Mouse (Mus musculus) liver, postnatal 0 days (tissue): ENCODE measurements around the gene Arhgap35.

Experiments
- CTCF ChIP-seq: sonication (generic); IDR thresholded peaks from 2 replicates; pipeline ENCODE4 v1.5.1; 2016; ENCODE audit warnings: antibody characterized with exemption, low read depth
- EP300 ChIP-seq: IDR thresholded peaks from 2 replicates; pipeline ENCODE4 v1.6.1; 2016; ENCODE audit warnings: antibody characterized with exemption, low read depth, mild to moderate bottlenecking

GRCm38 (mm10) chr7:16505226-16505593 lies 109.6 kb downstream of the Arhgap35 start:
- TF ChIP-seq CTCF: no peak
- TF ChIP-seq EP300: no peak
